Mouse (Mus musculus) embryo, embryonic 11 days (tissue): ENCODE measurements around the gene Efcab11.

Experiments used
- DNase-seq: peaks from one replicate; pipeline ENCODE4 v3.0.0-alpha.2; 2015

Efcab11 gene

DNA sequence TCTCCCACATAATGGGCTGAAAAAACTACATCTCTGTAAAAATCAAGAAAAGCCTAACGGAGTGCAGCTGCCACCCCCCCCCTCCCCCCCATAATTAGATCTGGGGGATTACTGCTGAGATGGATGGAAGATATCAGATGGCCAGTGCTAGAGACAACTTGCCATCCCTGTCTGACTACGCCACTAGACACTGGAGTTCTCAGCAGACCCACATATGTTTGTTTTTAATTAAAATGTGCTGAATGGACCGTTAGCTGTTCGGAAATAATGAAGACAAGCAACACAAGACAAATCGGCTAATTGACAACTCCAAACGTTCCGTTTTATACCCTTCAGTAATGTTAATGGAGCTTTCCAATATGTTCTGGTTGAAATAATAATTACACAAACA is 213.5 kb downstream of the Efcab11 start:
- no peak for DNase-seq

DNA sequence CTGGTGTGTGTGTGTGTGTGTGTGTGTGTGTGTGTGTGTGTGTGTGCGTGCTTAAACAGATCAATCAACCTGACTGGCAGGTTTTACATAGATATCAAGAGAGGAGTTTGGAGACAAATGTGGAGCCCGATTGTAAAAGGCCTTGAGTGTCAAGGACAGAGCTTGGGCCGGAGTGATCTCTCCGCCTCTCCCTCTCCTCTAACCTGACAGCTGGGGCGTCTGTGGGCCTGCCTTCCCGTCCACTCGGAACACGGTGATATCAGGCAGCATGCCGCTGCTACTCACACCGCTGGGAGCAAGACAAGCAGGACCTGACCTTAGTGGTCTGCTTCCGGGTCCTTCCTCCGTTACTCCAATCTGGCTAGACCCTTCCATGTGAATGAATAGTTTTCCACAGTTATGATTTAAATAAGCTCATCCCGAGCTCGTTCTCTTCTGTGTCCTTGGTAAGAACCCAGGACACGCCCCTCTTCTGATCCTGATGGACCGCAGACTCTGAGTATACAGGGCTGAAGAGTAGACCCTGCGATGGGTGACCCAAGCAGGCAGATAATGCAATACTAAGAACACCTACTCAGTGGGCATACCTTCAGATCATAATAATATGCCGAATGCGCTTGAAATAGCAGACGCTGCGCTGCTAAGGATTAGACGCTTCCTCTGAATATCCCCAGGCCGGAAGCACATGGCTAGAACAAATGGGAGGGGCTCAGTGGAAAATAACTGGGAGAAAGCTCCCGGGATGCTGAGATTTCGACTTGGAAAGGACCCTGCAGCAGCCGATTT is 214.1 kb downstream of the Efcab11 start:
- DNase-seq: peak; percentile 25

DNA sequence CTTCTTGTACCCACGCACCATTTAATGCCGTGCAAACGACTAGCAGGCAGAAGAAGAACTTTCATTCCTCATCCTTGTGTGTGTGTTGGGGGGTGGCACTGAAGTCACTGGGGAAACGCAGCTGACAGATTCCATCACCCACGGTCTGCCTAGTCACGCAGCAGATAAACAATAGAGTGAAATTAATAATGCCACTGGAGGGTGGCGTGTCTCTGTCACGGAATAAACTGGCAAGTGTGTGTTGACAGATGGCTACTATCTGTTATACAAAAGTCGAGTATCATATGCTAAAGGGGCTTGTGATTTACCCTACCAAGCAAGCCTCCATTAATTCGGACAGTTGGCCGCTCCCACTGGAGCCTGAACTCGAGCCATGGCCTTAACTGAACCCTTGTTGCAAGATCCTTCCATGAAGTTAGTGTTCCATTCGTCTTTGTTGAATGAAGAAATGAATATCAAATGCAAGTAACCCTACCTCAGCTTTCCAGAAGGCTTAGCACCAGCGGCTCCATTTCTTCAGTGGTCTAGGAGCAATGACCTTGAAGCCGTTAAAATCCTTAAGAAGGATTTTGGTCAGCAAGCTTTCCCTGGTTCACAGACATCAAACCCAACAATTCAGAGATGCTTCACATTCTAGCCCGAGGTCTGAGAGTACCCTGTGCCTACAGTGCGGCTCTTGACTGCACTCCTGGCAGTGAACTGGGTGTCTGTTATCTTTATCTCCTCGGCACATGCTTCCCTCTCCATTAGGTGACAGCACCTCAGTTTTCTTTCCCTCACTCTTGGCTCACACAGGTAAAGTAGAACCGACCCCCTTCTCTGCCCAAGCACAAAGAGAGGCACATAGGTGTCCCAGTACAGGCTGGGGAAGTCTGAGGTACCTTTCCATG is 229.0 kb downstream of the Efcab11 start:
- DNase-seq: no peak

DNA sequence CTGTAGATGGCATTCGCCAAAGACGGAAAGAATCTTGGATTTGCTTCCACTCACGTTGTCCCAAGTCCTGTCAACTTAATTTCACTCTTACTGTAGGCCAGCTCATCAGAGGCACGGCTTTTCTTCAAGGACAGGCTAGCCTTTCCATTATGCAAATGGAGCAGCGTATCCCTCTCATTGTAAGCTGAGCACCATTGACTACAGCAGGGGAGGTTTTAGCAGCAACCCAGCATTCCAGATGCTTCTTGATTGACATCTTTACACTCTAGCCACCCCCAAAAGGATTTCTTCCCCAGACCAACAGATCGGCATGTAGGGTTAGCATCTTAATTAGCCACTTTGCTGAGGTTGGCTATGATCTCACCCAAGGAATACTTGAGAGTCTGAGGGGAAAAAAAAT is 231.8 kb downstream of the Efcab11 start:
- no peak for DNase-seq

DNA sequence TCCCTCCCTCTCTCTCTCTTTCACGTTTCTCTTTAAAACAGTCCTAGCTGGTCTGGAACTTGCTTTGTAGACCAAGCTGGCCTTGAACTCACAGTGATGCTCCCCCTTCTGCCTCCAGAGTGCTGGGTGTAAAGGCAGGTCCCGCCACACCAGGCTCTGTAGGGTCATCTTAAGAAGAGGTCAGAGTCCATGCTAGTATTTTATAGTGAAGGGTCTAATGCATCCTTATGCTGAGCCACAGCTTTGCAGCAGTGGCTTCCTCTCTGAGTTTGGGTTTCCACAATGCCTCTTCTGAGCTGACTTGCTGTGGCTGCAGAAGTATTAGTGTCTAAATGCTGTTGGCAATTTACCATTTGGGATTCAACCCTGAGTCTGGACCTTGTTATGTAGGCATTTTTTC is 234.5 kb downstream of the Efcab11 start:
- no peak for DNase-seq

DNA sequence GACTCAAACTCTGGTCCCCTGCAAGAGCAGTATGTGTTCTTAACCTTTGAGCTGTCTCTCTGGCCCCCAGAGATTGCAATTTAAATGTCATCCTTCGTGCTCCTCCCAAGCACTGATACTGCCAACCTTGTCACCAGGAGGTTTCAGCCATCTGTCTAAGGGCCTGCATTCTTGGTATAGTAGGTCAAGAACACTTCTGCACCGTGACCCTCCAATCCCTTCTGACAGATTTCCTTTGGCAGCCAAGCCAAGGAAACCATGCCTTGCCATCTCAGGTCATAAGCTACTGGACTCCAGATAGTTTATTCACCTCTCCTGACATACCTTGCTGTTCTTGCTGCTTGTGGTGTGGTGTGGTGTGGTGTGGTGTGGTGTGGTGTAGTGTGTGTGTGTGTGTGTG is 235.5 kb downstream of the Efcab11 start:
- DNase-seq: no peak

DNA sequence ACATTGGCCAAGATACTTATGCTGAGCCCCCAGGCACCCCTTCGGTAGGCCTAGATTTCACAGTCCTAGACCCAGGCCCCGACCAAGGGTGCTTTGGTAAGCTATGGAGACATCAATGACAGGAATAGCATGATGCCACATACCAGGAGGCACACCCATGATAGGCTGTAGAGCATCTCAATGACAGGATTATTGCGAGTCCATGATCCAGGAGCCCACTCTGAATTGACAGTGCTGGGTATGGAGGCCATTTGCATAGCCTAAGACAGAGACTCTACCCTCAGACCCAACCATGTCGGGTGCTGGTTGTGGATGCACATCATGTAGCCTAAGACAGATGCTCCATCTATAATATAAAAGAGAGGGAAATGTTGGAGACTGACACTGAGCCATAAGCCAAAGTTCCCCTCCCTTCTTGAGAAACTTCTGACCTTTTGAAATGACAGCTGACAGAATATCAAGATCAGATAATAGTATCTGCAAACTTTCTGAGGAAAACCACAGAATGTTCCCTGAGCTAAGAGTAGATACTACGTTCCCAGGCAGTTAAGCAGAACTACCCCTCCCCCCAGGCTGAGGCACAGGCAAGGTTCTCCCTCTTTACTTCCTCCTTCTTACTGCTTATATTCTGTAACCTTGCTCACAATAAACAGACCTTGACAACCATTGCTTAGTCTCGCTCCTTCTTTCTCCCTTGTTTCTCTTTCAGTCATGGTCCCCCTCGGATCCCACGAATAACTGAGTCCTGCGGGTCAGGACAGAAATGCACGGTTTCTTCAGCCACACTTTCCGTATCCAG is 237.5 kb downstream of the Efcab11 start:
- DNase-seq: no peak

DNA sequence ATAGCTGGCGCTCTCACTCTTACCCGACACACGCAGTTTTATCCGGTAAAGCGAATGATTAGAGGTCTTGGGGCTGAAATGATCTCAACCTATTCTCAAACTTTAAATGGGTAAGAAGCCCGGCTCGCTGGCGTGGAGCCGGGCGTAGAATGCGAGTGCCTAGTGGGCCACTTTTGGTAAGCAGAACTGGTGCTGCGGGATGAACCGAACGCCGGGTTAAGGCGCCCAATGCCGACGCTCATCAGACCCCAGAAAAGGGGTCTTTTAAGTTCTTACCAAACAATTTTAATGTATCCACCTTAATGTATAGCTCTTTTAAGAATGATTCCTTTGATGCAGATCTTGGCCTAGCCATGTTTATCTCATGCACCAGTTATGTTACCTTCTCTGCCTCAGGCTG is 238.8 kb downstream of the Efcab11 start:
- no peak for DNase-seq

DNA sequence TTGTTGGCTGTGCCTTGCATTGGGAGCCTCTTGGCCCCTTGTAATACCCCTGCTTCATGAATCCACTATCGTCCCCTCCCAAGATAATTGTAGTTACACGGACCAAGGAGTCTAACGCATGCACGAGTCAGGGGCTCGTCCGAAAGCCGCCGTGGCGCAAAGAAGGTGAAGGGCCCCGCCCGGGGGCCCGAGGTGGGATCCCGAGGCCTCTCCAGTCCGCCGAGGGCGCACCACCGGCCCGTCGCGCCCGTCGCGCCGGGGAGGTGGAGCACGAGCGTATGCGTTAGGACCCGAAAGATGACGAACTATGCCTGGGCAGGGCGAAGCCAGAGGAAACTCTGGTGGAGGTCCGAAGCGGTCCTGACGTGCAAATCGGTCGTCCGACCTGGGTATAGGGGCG is 239.3 kb downstream of the Efcab11 start:
- no peak for DNase-seq
